Mouse (Mus musculus): Measurements from ENCODE around the gene Agk. TPM values are rescaled to one million over a fixed set of nuclear protein-coding genes. Genes with fewer than 3 reads are reported as not detected.

Agk gene
- total RNA-seq (2021) = 1 to 10 TPM; 5.4 to 8.2 TPM
- long read RNA-seq, experiment 1, transcript Agk-201 (16 exons, 2,531 nt) = major isoform, 7 of 11 reads
- long read RNA-seq, experiment 1, partial matches to known transcripts = 0 of 11 reads
- long read RNA-seq, experiment 1, other reads (novel, unspliced or antisense) = 3 of 11 reads
- long read RNA-seq, experiment 2, transcript Agk-201 (16 exons, 2,531 nt) = major isoform, 7 of 12 reads
- long read RNA-seq, experiment 2, partial matches to known transcripts = 0 of 12 reads
- long read RNA-seq, experiment 2, other reads (novel, unspliced or antisense) = 5 of 12 reads

DNA sequence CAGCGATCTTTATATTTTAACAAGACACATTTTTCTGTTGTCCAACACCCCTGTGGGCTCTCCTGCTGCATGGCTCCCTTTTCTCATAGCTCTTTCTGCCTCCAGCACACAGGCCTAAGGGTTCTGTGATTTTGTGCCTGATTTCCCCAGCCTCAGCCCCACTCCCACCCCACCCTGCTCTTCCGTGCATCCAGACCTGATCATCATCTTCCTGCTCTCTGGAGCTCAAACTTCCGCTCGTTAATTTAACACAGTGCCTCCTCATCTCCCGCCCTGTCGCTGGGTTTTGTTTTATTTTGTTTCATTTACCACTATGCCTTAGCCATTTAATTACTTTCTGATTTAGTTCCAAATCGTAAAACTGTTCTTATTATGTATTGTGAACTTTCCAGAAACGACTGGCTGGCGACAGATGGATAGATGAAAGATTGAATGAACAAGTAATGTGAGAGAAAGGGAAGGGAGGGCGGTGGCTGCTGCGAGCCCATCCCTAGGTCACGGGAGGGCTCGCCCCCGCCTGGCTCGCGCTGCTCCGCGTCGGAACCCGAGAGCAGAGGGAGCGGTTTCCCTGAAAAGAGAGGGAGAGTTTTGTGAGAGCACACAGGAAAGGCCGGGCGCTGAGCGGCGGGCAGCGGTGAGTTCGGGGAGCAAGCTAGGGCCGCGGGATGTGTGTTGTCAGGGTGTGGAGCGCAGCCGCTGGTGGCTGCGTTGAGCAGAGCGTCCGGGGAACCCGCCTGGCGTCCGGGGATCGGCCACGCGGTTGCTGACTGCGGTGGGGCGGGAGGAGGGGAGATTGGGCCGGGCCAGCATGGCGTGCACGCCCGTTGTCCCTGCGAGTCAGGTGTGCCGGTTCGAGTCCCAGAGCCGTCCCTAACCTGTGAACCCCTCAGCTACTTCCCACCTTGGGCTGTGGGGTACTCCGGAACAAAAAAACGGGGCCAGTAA is at the start of gene Agk:
Gene Agk, plus strand, starts transcription at position 276 of the 945 bp plus-strand sequence.
- DNase-seq = peak; percentile 60 to 66
- intact Hi-C loops (cut with DNase I) = loop anchor here (5.0 kb wide), 1 partner anchor 147 kb away; the partner anchor contains the start of gene Ssbp1

DNA sequence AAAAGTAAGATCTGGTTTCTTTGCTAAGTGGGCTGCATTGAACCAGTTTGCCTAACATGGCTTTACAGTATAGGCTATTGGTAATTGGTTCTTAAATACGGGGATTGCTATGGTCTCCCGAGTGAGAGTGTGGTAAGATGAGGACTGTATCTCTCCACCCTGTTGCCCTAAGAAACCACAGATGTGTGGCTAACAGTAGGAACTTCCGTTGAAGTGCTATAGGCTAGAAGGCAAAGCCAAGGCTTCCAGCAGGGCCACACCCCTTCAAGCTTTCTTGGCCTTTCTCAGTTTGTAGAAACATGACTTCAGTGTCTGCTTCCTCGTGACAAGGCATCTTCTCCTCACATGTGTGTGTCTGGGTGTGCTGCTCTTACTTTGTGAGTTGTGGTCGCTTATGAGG is 24.3 kb upstream of the Agk start:
- intact Hi-C loops (cut with DNase I) = no loop called here
- DNase-seq = no peak

DNA sequence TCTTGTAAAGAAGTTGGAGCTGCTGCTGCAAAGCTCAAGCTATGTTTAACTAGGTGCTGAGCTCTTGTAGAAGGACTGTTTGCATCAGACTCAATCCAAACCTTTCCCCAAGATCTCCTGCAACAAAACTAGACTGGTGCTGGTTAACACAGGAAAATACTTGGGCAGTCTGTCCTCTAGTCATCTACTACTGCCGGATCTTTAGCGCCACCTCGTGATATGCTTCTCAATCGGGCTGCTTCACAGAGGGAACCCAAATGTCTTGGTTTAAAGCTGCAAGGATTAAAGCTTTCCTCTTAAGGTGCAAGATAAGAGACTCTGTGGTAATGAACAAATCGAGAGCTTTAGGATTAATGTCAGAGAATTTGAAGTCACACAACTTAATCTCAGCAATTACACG is 21.6 kb upstream of the Agk start:
- peak; percentile 21 to 34 for DNase-seq

DNA sequence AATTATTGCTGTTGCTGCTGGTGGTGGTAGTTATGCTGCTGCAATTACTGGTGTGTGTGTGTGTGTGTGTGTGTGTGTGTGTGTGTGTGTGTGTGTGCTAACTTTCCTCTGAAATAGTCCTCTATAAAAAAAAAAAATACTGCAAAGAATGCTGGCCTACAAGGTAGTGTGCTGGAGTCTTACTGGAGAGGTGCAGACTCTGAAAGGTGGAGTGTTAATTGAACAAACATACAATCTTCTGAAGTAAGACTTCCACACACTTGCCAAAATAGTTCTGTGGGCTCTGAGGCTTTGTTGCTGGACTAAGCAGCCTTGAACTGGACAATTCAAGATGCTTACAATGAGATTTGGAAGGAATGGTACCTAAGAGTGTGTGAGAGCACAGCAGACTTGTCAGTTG is 20.0 kb upstream of the Agk start:
- DNase-seq = no peak
- intact Hi-C loops (cut with DNase I) = loop anchor here (5.0 kb wide), 2 partner anchors 68 to 443 kb away; no protein-coding TSS in a partner anchor

More for the DNA sequence above, 21.6 kb upstream of the Agk start:
- intact Hi-C loops (cut with DNase I) = no loop called here

DNA sequence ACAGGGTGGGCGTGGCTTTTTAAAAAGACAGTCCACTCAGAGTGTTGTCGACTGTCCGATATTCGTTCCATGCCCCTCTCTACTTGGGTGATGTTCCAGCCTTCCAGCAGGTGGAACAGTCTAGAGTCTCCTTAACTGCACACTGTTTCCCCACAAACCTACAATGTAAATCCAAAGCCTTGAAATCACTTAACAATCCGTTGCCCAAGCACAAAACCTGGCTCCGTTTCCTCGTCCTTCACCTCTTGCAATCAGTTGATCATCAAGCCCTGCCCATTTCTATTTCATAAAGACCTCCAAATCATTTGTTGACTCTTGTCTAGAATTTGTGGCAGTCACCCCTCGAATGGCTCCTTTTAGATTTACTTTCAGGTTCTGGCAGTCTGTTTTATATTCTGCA is 1.4 kb downstream of the Agk start:
- DNase-seq = no peak
- intact Hi-C loops (cut with DNase I) = loop anchor here (5.0 kb wide), 1 partner anchor 146 kb away; the partner anchor contains the start of gene Ssbp1

DNA sequence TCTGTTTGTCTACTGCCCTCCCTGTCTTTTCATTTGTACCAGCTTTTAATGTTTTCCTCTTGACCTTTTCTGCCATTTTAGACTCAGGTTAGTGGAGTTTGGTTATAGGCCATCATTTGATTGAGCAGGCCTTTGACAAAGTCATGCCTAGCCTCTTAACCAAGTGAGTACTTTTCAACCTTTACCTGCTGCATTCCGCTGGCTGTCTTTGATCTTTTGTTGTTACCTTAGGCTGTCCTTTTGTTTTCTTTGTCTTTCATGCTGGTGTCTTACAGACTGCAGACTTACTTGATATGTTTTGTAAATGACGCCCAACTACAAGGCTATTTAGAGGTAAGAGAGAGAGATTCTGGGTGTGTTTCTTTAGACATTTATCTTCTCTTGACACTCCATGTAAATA is 8.5 kb downstream of the Agk start:
- intact Hi-C loops (cut with DNase I) = no loop called here
- DNase-seq = no peak

DNA sequence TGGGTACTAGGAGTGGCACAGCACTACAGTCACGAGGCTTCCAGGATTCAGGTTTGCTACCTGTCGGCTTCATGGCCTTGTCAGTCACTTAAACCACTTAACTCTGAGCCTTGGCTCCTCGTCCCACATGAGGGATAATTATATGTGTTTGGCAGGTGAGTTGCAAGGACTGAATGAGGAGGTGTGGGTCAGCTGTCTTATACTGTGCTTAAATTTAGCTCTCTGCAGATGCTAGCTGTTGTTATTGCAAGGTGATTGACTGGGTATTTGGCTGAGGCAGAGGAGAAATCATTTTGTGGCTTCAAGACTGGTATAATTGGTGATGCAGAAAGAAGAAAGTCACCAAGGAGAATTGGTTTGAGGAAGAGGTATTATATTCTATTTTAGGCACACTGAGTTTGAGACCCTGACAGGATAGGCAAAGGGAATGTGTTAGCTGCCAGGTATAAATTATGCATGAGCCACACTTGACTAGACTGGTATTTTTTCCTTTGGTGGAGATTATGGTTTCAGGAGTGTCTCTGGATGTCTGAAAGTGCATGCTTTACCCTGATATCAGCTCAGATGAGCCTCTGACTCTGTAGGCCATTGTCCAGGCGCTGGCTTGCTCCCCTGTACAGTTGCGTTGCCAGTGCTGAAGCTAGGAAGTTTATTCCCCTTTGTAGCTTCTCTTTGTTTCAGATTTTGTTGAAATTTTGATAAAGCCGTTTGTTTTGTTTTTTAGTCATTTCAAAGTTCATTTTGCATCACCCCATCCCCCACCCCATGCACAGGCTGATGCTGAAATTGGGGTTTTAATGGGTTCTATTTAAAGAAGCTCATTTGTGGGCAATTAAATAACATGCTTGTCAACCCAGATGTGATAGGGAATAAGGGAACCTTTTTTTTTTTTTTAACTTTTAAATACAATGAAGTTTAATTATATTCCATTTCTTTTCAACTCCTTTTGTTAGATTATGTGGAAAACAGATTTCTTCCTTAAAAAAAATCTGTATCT is 12.1 kb downstream of the Agk start:
- intact Hi-C loops (cut with DNase I) = no loop called here

DNA sequence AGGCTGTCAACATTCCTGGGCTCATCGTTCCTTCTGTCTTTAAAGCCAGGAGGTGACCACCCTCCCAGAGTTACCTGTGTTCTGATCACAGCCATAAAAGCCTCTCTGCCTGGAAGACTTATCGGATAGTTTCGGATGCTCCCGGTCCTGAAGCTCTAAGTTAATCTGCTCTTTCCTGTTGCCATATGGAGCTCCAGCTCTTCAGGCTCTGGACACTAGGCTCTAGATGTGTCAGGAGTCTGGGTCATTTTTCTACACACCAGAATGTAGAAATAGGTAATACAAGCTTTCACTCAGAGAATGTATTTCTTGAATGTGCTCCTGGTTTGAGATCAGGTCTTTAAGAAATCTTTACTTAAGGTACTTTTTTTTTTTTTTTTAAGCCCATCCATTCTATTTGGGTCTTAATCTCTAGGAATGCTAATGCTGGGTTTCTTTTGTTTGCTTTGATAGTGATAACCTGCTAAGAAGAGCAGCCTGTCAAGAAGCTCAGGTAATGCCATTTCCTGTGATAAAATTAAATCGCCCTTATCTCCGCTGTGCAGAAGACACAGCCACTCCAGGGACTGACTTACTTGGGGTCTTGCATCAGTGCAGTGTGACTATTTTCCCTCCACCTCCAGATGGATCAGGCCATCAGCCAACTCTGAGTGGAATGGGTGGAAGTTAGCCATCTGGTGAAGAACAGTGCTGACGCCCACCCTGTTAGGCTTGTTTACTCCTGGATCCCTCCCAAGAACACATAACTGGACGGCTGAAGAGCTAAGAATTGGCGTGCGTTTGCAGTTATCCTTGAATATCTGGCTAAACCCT is 22.2 kb downstream of the Agk start:
- intact Hi-C loops (cut with DNase I) = no loop called here
- DNase-seq = peak; percentile 48 to 68

More for the DNA sequence above, 12.1 kb downstream of the Agk start:
- no peak for DNase-seq

DNA sequence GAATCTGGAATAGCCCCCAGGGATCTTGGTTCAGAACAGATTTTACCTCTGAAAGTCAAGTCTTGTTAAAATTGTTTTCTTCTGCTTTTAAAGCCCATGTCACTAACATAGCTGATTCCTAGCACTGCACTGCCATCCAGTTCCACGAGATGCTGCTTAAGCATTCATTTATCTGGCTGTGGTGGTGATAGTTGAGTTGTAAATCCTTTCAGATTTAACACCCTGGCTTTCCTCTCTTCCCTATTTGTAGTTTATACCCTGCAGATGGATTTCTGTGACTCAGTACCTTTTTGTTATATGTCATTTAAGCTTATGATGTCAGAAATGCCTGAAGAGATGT is 22.8 kb downstream of the Agk start:
- intact Hi-C loops (cut with DNase I) = no loop called here
- DNase-seq = no peak

DNA sequence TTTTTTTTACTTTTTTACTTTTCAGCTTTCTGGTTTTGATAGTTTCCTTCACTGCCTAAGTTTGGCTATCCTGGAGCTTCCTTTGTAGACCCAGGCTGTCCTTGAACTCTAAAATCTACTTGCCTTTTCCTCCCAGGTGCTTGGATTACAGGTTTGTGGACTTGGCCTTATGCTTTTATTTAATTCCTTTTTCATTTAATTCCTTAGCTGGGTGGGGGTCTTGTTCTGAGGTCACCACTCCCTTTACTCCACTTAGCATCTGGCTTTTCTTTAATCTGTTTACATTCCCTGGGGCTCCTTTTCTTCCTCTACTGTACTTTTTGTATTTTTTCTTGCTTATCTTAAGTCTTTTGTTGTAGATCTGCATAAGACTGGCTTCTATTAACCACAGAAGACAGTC is 25.1 kb downstream of the Agk start:
- no peak for DNase-seq
- intact Hi-C loops (cut with DNase I) = no loop called here

DNA sequence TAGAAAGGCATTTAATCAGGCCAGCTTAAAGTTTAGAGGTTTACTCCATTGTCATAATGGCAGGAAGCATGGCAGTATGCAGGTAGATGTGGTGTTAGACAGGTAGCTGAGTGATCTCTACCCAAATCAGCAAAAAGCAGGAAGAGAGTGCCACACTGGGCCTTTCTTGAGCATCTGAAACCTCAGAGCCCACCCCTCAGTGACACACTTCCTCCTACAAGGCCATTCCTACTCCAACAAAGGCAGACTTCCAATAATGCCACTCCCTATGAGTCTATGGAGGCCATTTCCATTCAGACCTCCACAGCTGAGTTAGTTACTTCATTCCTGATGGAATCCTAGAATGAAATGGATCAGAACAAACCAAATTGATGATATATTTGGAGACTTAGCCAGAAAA is 25.9 kb downstream of the Agk start:
- intact Hi-C loops (cut with DNase I) = no loop called here

DNA sequence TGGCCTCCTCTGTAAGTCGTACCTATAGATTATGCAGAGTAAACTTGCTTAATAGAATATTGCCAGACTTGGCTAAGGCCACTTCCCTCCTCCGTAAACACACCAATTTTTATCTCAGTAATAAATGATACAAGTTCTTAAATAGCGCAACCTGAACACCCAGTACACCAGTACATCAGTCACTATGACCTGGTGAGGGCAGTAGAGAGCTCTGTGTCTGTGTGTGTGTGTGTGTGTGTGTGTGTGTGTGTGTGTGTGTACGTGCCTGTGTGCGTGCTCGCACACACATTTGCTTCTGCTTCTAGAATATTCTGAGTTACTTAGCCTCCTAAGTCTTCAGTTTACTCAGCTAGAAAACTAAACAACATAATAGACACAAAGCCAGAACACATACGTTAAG is 28.4 kb downstream of the Agk start:
- intact Hi-C loops (cut with DNase I) = no loop called here
- no peak for DNase-seq

More for the DNA sequence above, 25.9 kb downstream of the Agk start:
- DNase-seq = no peak

DNA sequence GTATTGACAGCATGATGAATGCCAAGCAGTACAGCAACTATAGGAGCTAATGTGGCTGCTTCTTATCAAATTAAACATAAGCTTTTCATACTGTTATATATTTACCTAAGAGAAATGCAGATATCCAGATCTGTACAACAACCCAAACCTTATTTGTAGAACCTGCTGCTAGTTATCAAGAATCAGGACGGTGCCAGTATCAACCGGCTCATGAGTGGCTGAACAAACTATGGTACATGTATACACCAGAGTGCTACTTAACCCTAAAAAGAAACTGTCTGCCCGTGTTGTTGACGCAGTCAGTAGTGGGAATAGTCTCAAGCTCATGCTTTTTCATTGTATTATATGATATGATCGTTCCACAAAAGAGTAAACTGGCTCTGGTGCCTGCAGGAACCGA is 46.1 kb downstream of the Agk start:
- DNase-seq = no peak
- intact Hi-C loops (cut with DNase I) = no loop called here

DNA sequence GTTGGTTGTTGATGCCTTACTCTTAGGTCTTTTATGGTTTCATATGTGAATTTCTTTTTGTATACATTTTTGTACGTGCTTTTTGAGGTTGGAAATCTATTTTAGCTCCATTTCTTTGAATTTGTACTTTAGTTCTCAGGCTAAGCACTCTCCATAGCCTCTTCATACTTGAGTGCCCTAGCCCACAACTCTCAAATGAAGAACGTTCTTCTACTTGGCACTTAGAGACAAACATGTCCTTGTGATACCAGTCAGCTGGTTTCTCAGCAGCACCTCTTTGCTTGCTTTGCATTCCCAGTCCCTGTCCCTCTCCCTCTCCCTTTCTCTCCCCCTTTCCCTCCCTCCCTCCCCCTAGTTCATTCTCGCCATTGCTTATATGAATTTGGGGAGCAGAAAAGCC is 55.2 kb downstream of the Agk start:
- DNase-seq = no peak
- intact Hi-C loops (cut with DNase I) = no loop called here

DNA sequence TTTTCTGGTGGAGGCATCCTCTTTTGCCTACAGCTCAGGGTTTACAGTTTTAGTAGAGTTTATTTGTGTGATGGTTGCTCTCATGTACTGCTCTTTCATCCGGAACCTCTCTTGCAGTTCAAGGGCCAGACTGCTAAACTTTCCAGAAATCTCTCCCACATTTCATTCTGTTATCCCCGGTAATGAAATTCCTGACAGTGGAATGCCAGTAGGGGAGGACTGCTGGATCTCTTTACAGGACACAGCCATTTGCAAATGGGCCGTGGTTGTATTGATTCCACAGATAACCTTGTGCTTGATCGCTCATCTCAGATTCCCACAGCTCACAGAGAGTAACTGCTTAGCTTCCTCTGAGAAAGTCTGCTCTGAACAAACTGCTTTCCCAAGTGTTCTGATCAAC is 56.9 kb downstream of the Agk start:
- no peak for DNase-seq
- intact Hi-C loops (cut with DNase I) = no loop called here

DNA sequence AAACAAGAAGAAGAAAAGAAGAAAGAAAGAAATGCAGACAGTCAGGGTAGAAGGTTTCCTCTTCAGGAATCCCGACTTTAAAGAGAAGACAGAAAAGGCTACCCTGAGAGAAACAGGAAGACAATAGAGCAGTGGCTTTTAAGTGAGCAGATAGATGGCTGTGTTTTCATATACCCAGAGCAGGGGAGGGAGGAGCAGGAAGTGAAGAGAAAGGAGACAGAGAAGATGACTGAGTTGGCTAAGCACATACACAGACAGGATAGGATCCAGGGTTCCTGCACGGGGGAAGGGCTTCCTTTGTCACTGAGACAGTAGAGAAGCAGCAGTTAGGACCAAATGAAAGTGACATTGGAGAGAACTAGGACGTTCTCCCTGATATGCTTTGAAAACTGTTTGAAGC is 60.7 kb downstream of the Agk start:
- no peak for DNase-seq
- intact Hi-C loops (cut with DNase I) = no loop called here

DNA sequence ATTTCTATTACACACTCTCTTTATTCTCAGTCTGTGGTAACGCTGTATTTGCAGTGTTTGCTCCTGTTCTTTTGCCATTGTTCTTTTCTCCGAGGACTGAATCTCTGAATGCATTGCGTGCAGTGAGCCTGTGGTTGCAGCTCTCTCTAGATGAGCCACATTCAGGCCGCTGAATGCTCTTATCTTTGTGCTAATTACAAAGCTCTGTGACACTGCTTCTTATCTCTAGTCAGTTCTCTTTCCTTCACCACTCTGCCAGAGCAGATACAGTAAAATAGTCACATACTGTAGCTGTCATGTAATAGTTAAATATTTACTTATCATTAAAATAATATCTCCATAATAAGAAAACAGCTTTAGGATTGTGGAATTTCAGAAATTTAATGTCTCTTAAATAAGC is 63.7 kb downstream of the Agk start:
- intact Hi-C loops (cut with DNase I) = no loop called here
- no peak for DNase-seq

DNA sequence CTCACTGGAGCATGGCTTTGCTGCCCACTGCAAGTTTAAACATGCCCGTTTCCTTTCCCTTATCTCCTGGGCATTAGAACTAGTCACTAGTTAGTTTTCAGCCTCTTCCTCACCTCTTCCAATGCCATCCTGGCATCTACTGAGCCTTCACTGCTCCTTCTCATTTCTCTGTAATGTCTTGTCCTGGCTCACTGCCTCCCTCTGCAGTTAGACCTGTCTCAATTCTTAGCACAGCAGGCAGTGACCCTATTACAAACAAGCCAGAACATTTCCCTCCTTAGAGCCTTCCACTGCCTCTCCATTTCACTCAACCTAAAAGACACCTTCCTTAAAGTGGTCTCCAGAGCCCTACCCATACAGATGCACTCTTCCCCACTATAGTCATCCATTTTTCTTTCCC is 66.0 kb downstream of the Agk start:
- DNase-seq = no peak
- intact Hi-C loops (cut with DNase I) = loop anchor here (5.0 kb wide), 1 partner anchor 154 kb away; no protein-coding TSS in a partner anchor

DNA sequence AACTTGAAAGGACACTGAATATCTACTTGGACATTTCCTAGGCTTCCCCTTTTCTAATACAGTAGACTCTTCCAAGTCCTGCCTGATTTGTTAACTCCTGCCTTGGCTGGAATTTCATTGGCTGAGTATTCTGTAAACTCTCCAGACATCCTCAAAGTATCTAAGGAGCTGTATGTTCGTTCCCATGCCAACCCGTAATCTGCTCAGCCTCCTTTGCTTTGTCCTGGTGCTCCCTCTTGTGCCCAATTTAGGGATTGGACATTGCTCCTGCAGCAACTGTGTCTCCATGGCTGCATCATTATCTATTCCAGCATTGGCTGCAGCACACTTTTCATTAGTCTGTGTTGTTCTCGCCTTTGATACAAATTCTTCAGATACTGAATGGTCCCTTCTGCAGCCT is 68.2 kb downstream of the Agk start:
- intact Hi-C loops (cut with DNase I) = loop anchor here (5.0 kb wide), 1 partner anchor 156 kb away; no protein-coding TSS in a partner anchor

More for the DNA sequence above, 68.2 kb downstream of the Agk start:
- peak in 1 of 2 experiments; percentile 11 for DNase-seq
